Mouse (Mus musculus) heart, embryonic 14.5 days (tissue): ENCODE data around the gene Tbl1x. TPM values are rescaled to one million over a fixed set of nuclear protein-coding genes. Genes with fewer than 3 reads are reported as not detected.

Source experiments
- ATAC-seq: fragments of 200-750 bp; cut with Nextera tagmentation; 2 replicates; pipeline ENCODE4 v1.8.0; 2017; ENCODE audit warnings: low read depth, moderate TSS enrichment; ENCODE audit not compliant: insufficient number of reproducible peaks, insufficient read depth, low FRiP score
- H3K27ac ChIP-seq, 2 experiments: fragments of 200-500 bp in 1 of 2; fragments of 300-500 bp in 1 of 2; sonication (generic) in 1 of 2; replicated peaks in 1 of 2; 2 replicates each; pipeline ENCODE4 v1.5.1; 2012 to 2014; ENCODE audit warnings: low read depth in 2 of 2, low read length in 2 of 2, control low read depth in 1 of 2, mild to moderate bottlenecking in 1 of 2, mixed read lengths in 1 of 2; ENCODE audit not compliant: control insufficient read depth in 1 of 2, insufficient read depth in 1 of 2
- H3K27me3 ChIP-seq: fragments of 300-500 bp; sonication (generic); 2 replicates; pipeline ENCODE4 v1.6.1; 2014; ENCODE audit warnings: mild to moderate bottlenecking, low read length, control low read depth; ENCODE audit not compliant: control insufficient read depth, insufficient read depth
- H3K36me3 ChIP-seq: fragments of 300-500 bp; sonication (generic); 2 replicates; pipeline ENCODE4 v1.6.1; 2014; ENCODE audit warnings: mild to moderate bottlenecking, control low read depth, low read length, mixed read lengths; ENCODE audit not compliant: control insufficient read depth, insufficient read depth
- H3K4me1 ChIP-seq, 2 experiments: fragments of 200-500 bp in 1 of 2; fragments of 300-500 bp in 1 of 2; sonication (generic) in 1 of 2; 2 replicates each; pipeline ENCODE4 v1.6.1; 2012 to 2014; ENCODE audit warnings: low read length in 2 of 2, control low read depth in 1 of 2, mixed read lengths in 1 of 2; ENCODE audit not compliant: control insufficient read depth in 2 of 2, insufficient read depth in 2 of 2
- H3K4me2 ChIP-seq: fragments of 300-500 bp; sonication (generic); 2 replicates; pipeline ENCODE4 v1.6.1; 2014; ENCODE audit warnings: mild to moderate bottlenecking, low read length
- H3K4me3 ChIP-seq, 2 experiments: fragments of 200-500 bp in 1 of 2; fragments of 300-500 bp in 1 of 2; sonication (generic) in 1 of 2; 2 replicates each; pipeline ENCODE4 v1.5.1; 2012 to 2014; ENCODE audit warnings: low read length in 2 of 2, mild to moderate bottlenecking in 2 of 2, control low read depth in 1 of 2, low read depth in 1 of 2, moderate library complexity in 1 of 2; ENCODE audit not compliant: control insufficient read depth in 1 of 2, insufficient read depth in 1 of 2
- H3K9ac ChIP-seq: fragments of 300-500 bp; sonication (generic); 2 replicates; pipeline ENCODE4 v1.6.1; 2014; ENCODE audit warnings: mild to moderate bottlenecking, low read length
- H3K9me3 ChIP-seq: fragments of 300-500 bp; sonication (generic); 2 replicates; pipeline ENCODE4 v1.6.1; 2016; ENCODE audit warnings: low read length, control low read depth; ENCODE audit not compliant: control insufficient read depth
- WGBS: fragments of 180-500 bp; shearing (Covaris S2); extraction: QIAGEN DNeasy Blood & Tissue Kit; methylation state at CpG from one replicate; pipeline ENCODE4 v1.1.7; 2014; 5-methylcytosine and 5-hydroxymethylcytosine counted together
- polyA plus RNA-seq: library from polyadenylated mRNA; unstranded; fragments of >200 nt; fragmentation: Nextera tagmentation; extraction: Ambion mirVana; gene quantifications from 2 replicates; pipeline ENCODE4 v1.2.1, GENCODE M21; 2014

Gene Tbl1x
- polyA plus RNA-seq, 1 experiment from 2014 or later: 62.7 TPM

- H3K4me1 ChIP-seq: peaks cover 8 to 40% of the 10 kb centered on the region in 2 experiments
- 0 out of 4 replicates have a peak overlapping the region, but pooled peaks of 1 of the 2 experiments have one; percentile 6 for H3K27ac ChIP-seq
- no peak overlapping the region for H3K4me2 ChIP-seq
- ATAC-seq: no peak
- no peak overlapping the region for H3K4me3 ChIP-seq
- H3K9me3 ChIP-seq: no peaks in the 10 kb centered on the region
- H3K9ac ChIP-seq: no peak overlapping the region
- no peaks in the 10 kb centered on the region for H3K36me3 ChIP-seq
- no peaks in the 10 kb centered on the region for H3K27me3 ChIP-seq
Observed at GRCm38 (mm10) chrX:77545362-77546078, 34.7 kb downstream of the Tbl1x start.

GRCm38 (mm10) chrX:77546448-77546847, 35.6 kb downstream of the Tbl1x start:
- H3K36me3 ChIP-seq: no peaks in the 10 kb centered on the region
- no peak overlapping the region for H3K4me3 ChIP-seq
- H3K27me3 ChIP-seq: no peaks in the 10 kb centered on the region
- no peak for ATAC-seq
- no peak overlapping the region; a peak in 2 of 4 replicates for H3K27ac ChIP-seq
- H3K9ac ChIP-seq: no peak overlapping the region
- H3K9me3 ChIP-seq: no peaks in the 10 kb centered on the region
- WGBS: 56% methylated on average over 1 of the region's 1 CpGs
- no peak overlapping the region for H3K4me2 ChIP-seq
- H3K4me1 ChIP-seq: peaks cover 8 to 40% of the 10 kb centered on the region in 2 experiments

- H3K27ac ChIP-seq: no peak overlapping the region
- H3K4me3 ChIP-seq: no peak overlapping the region
- H3K4me1 ChIP-seq: peaks cover 11 to 32% of the 10 kb centered on the region in 2 experiments
- no peaks in the 10 kb centered on the region for H3K9me3 ChIP-seq
- no peak for ATAC-seq
- no peaks in the 10 kb centered on the region for H3K36me3 ChIP-seq
- no peak overlapping the region for H3K4me2 ChIP-seq
- WGBS: 74% methylated on average over 1 of the region's 1 CpGs
- no peaks in the 10 kb centered on the region for H3K27me3 ChIP-seq
- H3K9ac ChIP-seq: no peak overlapping the region
Observed at GRCm38 (mm10) chrX:77548951-77549350, 38.1 kb downstream of the Tbl1x start.

- Histone ChIP-seq H3K36me3 (no peaks in the 10 kb centered on the region), H3K9ac (no peak overlapping the region), H3K4me1 (peaks cover 11 to 22% of the 10 kb centered on the region in 2 experiments), H3K27ac (no peak overlapping the region), H3K9me3 (no peaks in the 10 kb centered on the region), H3K27me3 (no peaks in the 10 kb centered on the region), H3K4me3 (no peak overlapping the region), H3K4me2 (no peak overlapping the region)
- no peak for ATAC-seq
Observed at GRCm38 (mm10) chrX:77550388-77550787, 39.6 kb downstream of the Tbl1x start.

- no peak overlapping the region for H3K9ac ChIP-seq
- peaks cover 11 to 14% of the 10 kb centered on the region in 2 experiments for H3K4me1 ChIP-seq
- no peaks in the 10 kb centered on the region for H3K27me3 ChIP-seq
- no peaks in the 10 kb centered on the region for H3K36me3 ChIP-seq
- no peak overlapping the region for H3K4me3 ChIP-seq
- ATAC-seq: no peak
- H3K9me3 ChIP-seq: no peaks in the 10 kb centered on the region
- no peak overlapping the region for H3K4me2 ChIP-seq
- peak overlapping the region in 1 of 2 experiments; percentile 37; a peak in 1 of 4 replicates for H3K27ac ChIP-seq
Observed at GRCm38 (mm10) chrX:77551306-77551705, 40.5 kb downstream of the Tbl1x start.

GRCm38 (mm10) chrX:77552088-77552487, 41.3 kb downstream of the Tbl1x start:
- 20% methylated on average over 3 of the region's 3 CpGs for WGBS
- ATAC-seq: 0 out of 2 replicates have a peak, but pooled peaks have one; percentile 39

GRCm38 (mm10) chrX:77555985-77556384, 45.2 kb downstream of the Tbl1x start:
- no peaks in the 10 kb centered on the region for H3K9me3 ChIP-seq
- no peak overlapping the region for H3K9ac ChIP-seq
- no peak for ATAC-seq
- no peaks in the 10 kb centered on the region for H3K36me3 ChIP-seq
- no peaks in the 10 kb centered on the region for H3K27me3 ChIP-seq
- H3K4me1 ChIP-seq: peaks cover 7 to 11% of the 10 kb centered on the region in 2 experiments; a peak in 3 of 4 replicates
- no peak overlapping the region for H3K27ac ChIP-seq
- no peak overlapping the region for H3K4me3 ChIP-seq
- H3K4me2 ChIP-seq: no peak overlapping the region
- 69% methylated on average over 1 of the region's 1 CpGs for WGBS

More at GRCm38 (mm10) chrX:77552088-77552487, 41.3 kb downstream of the Tbl1x start:
- Histone ChIP-seq H3K9ac (no peak overlapping the region), H3K27me3 (no peaks in the 10 kb centered on the region), H3K4me3 (no peak overlapping the region), H3K4me1 (peaks cover 7 to 13% of the 10 kb centered on the region in 2 experiments), H3K4me2 (no peak overlapping the region), H3K36me3 (no peaks in the 10 kb centered on the region), H3K9me3 (no peaks in the 10 kb centered on the region), H3K27ac (peak overlapping the region in 1 of 2 experiments; percentile 37; a peak in 3 of 4 replicates)
